Mouse (Mus musculus) lung, postnatal 0 days (tissue): Measurements from ENCODE around the gene Wipf1.

Experiments
- CTCF ChIP-seq: IDR thresholded peaks from 2 replicates; pipeline ENCODE4 v1.5.1; 2016; ENCODE audit warnings: antibody characterized with exemption, mild to moderate bottlenecking
- EP300 ChIP-seq: IDR thresholded peaks from 2 replicates; pipeline ENCODE4 v1.6.1; 2016; ENCODE audit warnings: antibody characterized with exemption, mild to moderate bottlenecking, control low read depth

GRCm38 (mm10) chr2:73571304-73571703, 41.8 kb upstream of the Wipf1 start:
- TF ChIP-seq CTCF (no peak), EP300 (no peak)
